Mouse (Mus musculus): ENCODE results near the gene Plbd2. TPM values are rescaled to one million over a fixed set of nuclear protein-coding genes. Genes with fewer than 3 reads are reported as not detected.

Gene Plbd2
- polyA plus RNA-seq, 1 experiment from 2014 or later = 63.6 TPM

DNA sequence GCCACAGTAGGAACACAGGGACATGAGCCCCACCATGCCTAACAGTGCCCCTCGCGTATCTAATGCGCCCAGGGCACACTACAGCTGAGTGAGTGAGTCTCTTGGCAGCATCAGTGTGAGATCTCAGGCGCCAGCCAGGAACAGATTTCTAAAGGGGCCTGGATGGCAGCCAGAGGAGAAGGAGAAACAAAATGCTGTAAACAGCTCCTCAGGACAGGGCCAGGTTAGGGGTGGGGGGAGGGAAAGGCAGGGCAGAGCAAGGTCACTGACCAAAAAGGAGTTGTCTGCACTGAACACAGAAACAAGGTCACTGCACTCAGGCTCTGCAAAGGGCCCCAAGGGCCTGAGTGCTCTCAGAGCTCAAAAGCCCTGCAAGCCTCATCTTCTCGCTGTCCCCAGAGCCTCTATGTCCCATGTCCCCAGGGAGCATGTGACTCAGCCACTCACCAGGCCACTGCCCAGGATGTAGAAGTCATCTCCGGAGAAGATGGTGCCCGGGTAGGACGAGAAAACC is 12.7 kb downstream of the Plbd2 start:
- Histone ChIP-seq H3K9me3 (ENCODE audit: control insufficient read depth) (no peaks in the 10 kb centered on the region), H3K27me3 (replicated peaks; ENCODE audit: control insufficient read depth, insufficient read depth, low read length) (no peaks in the 10 kb centered on the region), H3K27ac (ENCODE audit: low read depth, low read length) (no peak overlapping the region), H3K4me2 (replicated peaks; ENCODE audit: low read depth) (no peak overlapping the region), H3K36me3 (ENCODE audit: control insufficient read depth, insufficient read depth) (peaks cover 55% of the 10 kb centered on the region), H3K9ac (ENCODE audit: low read depth, low read length) (no peak overlapping the region), H3K4me1 (replicated peaks; ENCODE audit: control insufficient read depth, insufficient read depth, low read length) (no peaks in the 10 kb centered on the region), H3K4me3 (ENCODE audit: low read depth, low read length) (no peak overlapping the region)
- TF ChIP-seq CTCF (IDR thresholded peaks at IDR 0.05; ENCODE audit: low read depth) = no peak
- ATAC-seq = no peak
- WGBS = 80% methylated on average over 8 of the region's 8 CpGs

DNA sequence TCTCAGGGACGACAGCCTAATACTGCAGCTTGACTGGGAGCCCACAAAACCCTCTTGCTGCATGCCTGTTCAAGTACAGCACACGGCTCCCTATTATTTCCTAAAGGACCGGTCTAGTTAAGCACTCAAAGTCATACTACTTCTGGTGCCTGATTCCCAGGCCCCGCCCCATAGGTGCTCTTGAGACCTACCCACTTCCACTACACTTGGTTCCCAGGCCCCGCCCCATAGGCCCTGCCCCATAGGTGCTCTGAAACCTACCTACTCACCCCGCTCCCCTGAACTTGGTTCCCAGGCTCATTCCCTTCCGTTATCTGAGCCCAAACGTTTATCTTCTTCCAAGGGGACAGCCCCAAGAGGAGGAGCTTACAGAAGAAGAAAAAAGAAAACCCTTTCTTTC is 15.6 kb downstream of the Plbd2 start:
- Histone ChIP-seq H3K27me3 (replicated peaks; ENCODE audit: control insufficient read depth, insufficient read depth, low read length) (no peaks in the 10 kb centered on the region), H3K9me3 (ENCODE audit: control insufficient read depth) (no peaks in the 10 kb centered on the region), H3K36me3 (ENCODE audit: control insufficient read depth, insufficient read depth) (peaks cover 54% of the 10 kb centered on the region), H3K4me2 (replicated peaks; ENCODE audit: low read depth) (no peak overlapping the region), H3K9ac (ENCODE audit: low read depth, low read length) (no peak overlapping the region), H3K4me1 (replicated peaks; ENCODE audit: control insufficient read depth, insufficient read depth, low read length) (no peaks in the 10 kb centered on the region), H3K27ac (ENCODE audit: low read depth, low read length) (no peak overlapping the region), H3K4me3 (ENCODE audit: low read depth, low read length) (no peak overlapping the region)
- WGBS = 67% methylated on average over 8 of the region's 8 CpGs
- TF ChIP-seq CTCF (IDR thresholded peaks at IDR 0.05; ENCODE audit: low read depth) = no peak
- no peak for ATAC-seq

- 82% methylated on average over 19 of the region's 19 CpGs for WGBS
- H3K9ac ChIP-seq (ENCODE audit: low read depth, low read length) = no peak overlapping the region
Measured at GRCm38 (mm10) chr5:120483399-120483798, 20.0 kb downstream of the Plbd2 start.

GRCm38 (mm10) chr5:120481205-120481604 is 22.2 kb downstream of the Plbd2 start:
- H3K4me3 ChIP-seq (ENCODE audit: low read depth, low read length) = no peak overlapping the region
- H3K27ac ChIP-seq (ENCODE audit: low read depth, low read length) = no peak overlapping the region
- peaks cover 17% of the 10 kb centered on the region; the same call in 1 of the 2 replicates for H3K36me3 ChIP-seq (ENCODE audit: control insufficient read depth, insufficient read depth)
- no peaks in the 10 kb centered on the region for H3K9me3 ChIP-seq (ENCODE audit: control insufficient read depth)
- no peak for TF ChIP-seq CTCF (IDR thresholded peaks at IDR 0.05; ENCODE audit: low read depth)
- H3K4me2 ChIP-seq (replicated peaks; ENCODE audit: low read depth) = no peak overlapping the region
- H3K27me3 ChIP-seq (replicated peaks; ENCODE audit: control insufficient read depth, insufficient read depth, low read length) = peaks cover 3% of the 10 kb centered on the region; the same call in 1 of the 2 replicates
- no peak for ATAC-seq
- H3K9ac ChIP-seq (ENCODE audit: low read depth, low read length) = no peak overlapping the region
- no peaks in the 10 kb centered on the region for H3K4me1 ChIP-seq (replicated peaks; ENCODE audit: control insufficient read depth, insufficient read depth, low read length)
- WGBS = 75% methylated on average over 9 of the region's 9 CpGs

More at GRCm38 (mm10) chr5:120483399-120483798, 20.0 kb downstream of the Plbd2 start:
- H3K4me3 ChIP-seq (ENCODE audit: low read depth, low read length) = no peak overlapping the region
- no peak; the same call in 1 of the 2 replicates for TF ChIP-seq CTCF (IDR thresholded peaks at IDR 0.05; ENCODE audit: low read depth)
- no peak for ATAC-seq
- H3K27ac ChIP-seq (ENCODE audit: low read depth, low read length) = no peak overlapping the region
- no peaks in the 10 kb centered on the region for H3K4me1 ChIP-seq (replicated peaks; ENCODE audit: control insufficient read depth, insufficient read depth, low read length)
- H3K9me3 ChIP-seq (ENCODE audit: control insufficient read depth) = no peaks in the 10 kb centered on the region
- peaks cover 36% of the 10 kb centered on the region for H3K36me3 ChIP-seq (ENCODE audit: control insufficient read depth, insufficient read depth)
- no peak overlapping the region for H3K4me2 ChIP-seq (replicated peaks; ENCODE audit: low read depth)
- H3K27me3 ChIP-seq (replicated peaks; ENCODE audit: control insufficient read depth, insufficient read depth, low read length) = no peaks in the 10 kb centered on the region

DNA sequence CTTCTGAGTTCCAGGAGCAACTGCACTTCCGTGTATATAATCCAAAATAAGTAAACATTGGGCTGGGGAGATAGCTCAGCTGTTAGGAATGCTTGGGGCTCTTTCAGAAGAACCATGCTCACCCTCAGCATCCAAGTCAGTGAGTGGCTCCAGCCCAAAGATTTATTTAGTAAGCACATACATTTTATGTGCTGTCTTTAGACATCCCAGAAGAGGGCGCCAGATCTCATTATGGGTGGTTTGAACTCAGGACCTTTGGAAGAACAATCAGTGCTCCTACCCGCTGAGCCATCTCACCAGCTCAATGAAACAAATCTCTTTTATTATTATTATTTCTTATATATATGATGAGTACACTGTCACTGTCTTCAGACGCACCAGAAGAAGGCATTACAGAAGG is 23.9 kb downstream of the Plbd2 start:
- WGBS = 65% methylated on average over 4 of the region's 4 CpGs
- H3K9me3 ChIP-seq (ENCODE audit: control insufficient read depth) = no peaks in the 10 kb centered on the region
- peak; percentile 25; the same call in 1 of the 2 replicates for TF ChIP-seq CTCF (IDR thresholded peaks at IDR 0.05; ENCODE audit: low read depth)
- H3K4me3 ChIP-seq (ENCODE audit: low read depth, low read length) = no peak overlapping the region
- no peak overlapping the region for H3K27ac ChIP-seq (ENCODE audit: low read depth, low read length)
- no peak overlapping the region for H3K4me2 ChIP-seq (replicated peaks; ENCODE audit: low read depth)
- no peak overlapping the region for H3K9ac ChIP-seq (ENCODE audit: low read depth, low read length)
- peaks cover under 1% of the 10 kb centered on the region; the same call in 1 of the 2 replicates for H3K36me3 ChIP-seq (ENCODE audit: control insufficient read depth, insufficient read depth)
- H3K27me3 ChIP-seq (replicated peaks; ENCODE audit: control insufficient read depth, insufficient read depth, low read length) = peaks cover 3% of the 10 kb centered on the region; the same call in 1 of the 2 replicates
- ATAC-seq = no peak
- no peaks in the 10 kb centered on the region for H3K4me1 ChIP-seq (replicated peaks; ENCODE audit: control insufficient read depth, insufficient read depth, low read length)

DNA sequence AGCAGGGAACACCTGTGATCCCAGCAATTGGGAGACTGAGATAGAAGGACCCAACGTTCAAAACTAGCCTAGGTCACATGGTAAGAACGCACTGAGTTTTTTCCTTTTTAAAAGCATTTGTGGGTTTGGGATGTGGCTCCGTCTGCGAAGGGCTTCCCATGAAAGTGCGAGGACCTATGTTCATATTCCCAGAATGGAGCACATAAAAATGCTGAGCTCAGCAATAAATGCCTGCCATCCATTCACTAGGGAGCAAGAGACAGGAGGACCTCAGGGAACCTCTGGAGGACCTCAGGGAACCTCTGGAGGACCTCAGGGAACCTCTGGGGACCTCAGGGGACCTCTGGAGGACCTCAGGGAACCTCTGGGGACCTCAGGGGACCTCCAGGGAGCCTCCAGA is 25.4 kb downstream of the Plbd2 start:
- H3K9ac ChIP-seq (ENCODE audit: low read depth, low read length) = no peak overlapping the region
- 82% methylated on average over 5 of the region's 5 CpGs for WGBS
- ATAC-seq = no peak

More for the DNA sequence above, 25.4 kb downstream of the Plbd2 start:
- H3K36me3 ChIP-seq (ENCODE audit: control insufficient read depth, insufficient read depth) = no peaks in the 10 kb centered on the region
- no peaks in the 10 kb centered on the region for H3K9me3 ChIP-seq (ENCODE audit: control insufficient read depth)
- TF ChIP-seq CTCF (IDR thresholded peaks at IDR 0.05; ENCODE audit: low read depth) = no peak
- H3K4me3 ChIP-seq (ENCODE audit: low read depth, low read length) = no peak overlapping the region
- no peaks in the 10 kb centered on the region for H3K4me1 ChIP-seq (replicated peaks; ENCODE audit: control insufficient read depth, insufficient read depth, low read length)
- H3K27ac ChIP-seq (ENCODE audit: low read depth, low read length) = no peak overlapping the region
- peaks cover 3% of the 10 kb centered on the region; the same call in 1 of the 2 replicates for H3K27me3 ChIP-seq (replicated peaks; ENCODE audit: control insufficient read depth, insufficient read depth, low read length)
- no peak overlapping the region for H3K4me2 ChIP-seq (replicated peaks; ENCODE audit: low read depth)

Data from intestine, postnatal 0 days (tissue).